Mouse (Mus musculus): ENCODE measurements around the gene Prkn. TPM values are rescaled to one million over a fixed set of nuclear protein-coding genes. Genes with fewer than 3 reads are reported as not detected.

Prkn gene
- total and polyA plus RNA-seq, 2 experiments: 2.5 to 8.9 TPM

- DNase-seq (ENCODE audit: extremely low read depth, low read depth, low spot score): no peak
- Histone ChIP-seq H3K4me1 (ENCODE audit: control insufficient read depth, insufficient read depth, low read length) (peaks cover under 1% of the 10 kb centered on the region; the same call in 1 of the 2 replicates), H3K27me3 (ENCODE audit: control insufficient read depth, insufficient read depth, low read length) (no peaks in the 10 kb centered on the region), H3K4me3 (ENCODE audit: insufficient read depth, low read depth, low read length) (no peak overlapping the region), H3K79me2 (ENCODE audit: control insufficient read depth, insufficient read depth, low read length) (no peaks in the 10 kb centered on the region), H3K27ac (replicated peaks; ENCODE audit: insufficient read depth, low read depth, low read length) (no peak overlapping the region), H3K9ac (ENCODE audit: low read depth, low read length) (no peak overlapping the region), H3K36me3 (ENCODE audit: control insufficient read depth, insufficient read depth, low read length) (no peaks in the 10 kb centered on the region)
- WGBS: 80% methylated on average over 2 of the region's 2 CpGs
- TF ChIP-seq CTCF (IDR thresholded peaks at IDR 0.05; ENCODE audit: low read depth, low read length): no peak
- TF ChIP-seq POLR2A (IDR thresholded peaks at IDR 0.05; ENCODE audit: extremely low read depth, insufficient read depth, low read length): no peak
Measured at GRCm38 (mm10) chr17:11862360-11862759, 1022.2 kb downstream of the Prkn start.

GRCm38 (mm10) chr17:11863017-11863416 is 1022.8 kb downstream of the Prkn start:
- Histone ChIP-seq H3K79me2 (ENCODE audit: control insufficient read depth, insufficient read depth, low read length) (no peaks in the 10 kb centered on the region), H3K36me3 (ENCODE audit: control insufficient read depth, insufficient read depth, low read length) (no peaks in the 10 kb centered on the region), H3K4me3 (ENCODE audit: insufficient read depth, low read depth, low read length) (no peak overlapping the region), H3K27me3 (ENCODE audit: control insufficient read depth, insufficient read depth, low read length) (no peaks in the 10 kb centered on the region), H3K27ac (replicated peaks; ENCODE audit: insufficient read depth, low read depth, low read length) (no peak overlapping the region), H3K9ac (ENCODE audit: low read depth, low read length) (no peak overlapping the region), H3K4me1 (ENCODE audit: control insufficient read depth, insufficient read depth, low read length) (peaks cover 2% of the 10 kb centered on the region; the same call in 1 of the 2 replicates)
- no peak for DNase-seq (ENCODE audit: extremely low read depth, low read depth, low spot score)
- TF ChIP-seq CTCF (IDR thresholded peaks at IDR 0.05; ENCODE audit: low read depth, low read length) (no peak), POLR2A (IDR thresholded peaks at IDR 0.05; ENCODE audit: extremely low read depth, insufficient read depth, low read length) (no peak)
- WGBS: 84% methylated on average over 11 of the region's 11 CpGs

GRCm38 (mm10) chr17:11866231-11866630 is 1026.0 kb downstream of the Prkn start:
- H3K27ac ChIP-seq (replicated peaks; ENCODE audit: insufficient read depth, low read depth, low read length): no peak overlapping the region
- H3K36me3 ChIP-seq (ENCODE audit: control insufficient read depth, insufficient read depth, low read length): no peaks in the 10 kb centered on the region
- peaks cover 2% of the 10 kb centered on the region; the same call in 1 of the 2 replicates for H3K4me1 ChIP-seq (ENCODE audit: control insufficient read depth, insufficient read depth, low read length)
- H3K27me3 ChIP-seq (ENCODE audit: control insufficient read depth, insufficient read depth, low read length): no peaks in the 10 kb centered on the region
- no peak overlapping the region for H3K9ac ChIP-seq (ENCODE audit: low read depth, low read length)
- WGBS: 91% methylated on average over 3 of the region's 3 CpGs
- no peak for TF ChIP-seq POLR2A (IDR thresholded peaks at IDR 0.05; ENCODE audit: extremely low read depth, insufficient read depth, low read length)
- TF ChIP-seq CTCF (IDR thresholded peaks at IDR 0.05; ENCODE audit: low read depth, low read length): no peak
- DNase-seq (ENCODE audit: extremely low read depth, low read depth, low spot score): no peak
- no peaks in the 10 kb centered on the region for H3K79me2 ChIP-seq (ENCODE audit: control insufficient read depth, insufficient read depth, low read length)
- no peak overlapping the region for H3K4me3 ChIP-seq (ENCODE audit: insufficient read depth, low read depth, low read length)

- no peak overlapping the region for H3K9ac ChIP-seq (ENCODE audit: low read depth, low read length)
- no peaks in the 10 kb centered on the region for H3K79me2 ChIP-seq (ENCODE audit: control insufficient read depth, insufficient read depth, low read length)
- peaks cover 2% of the 10 kb centered on the region; the same call in 1 of the 2 replicates for H3K4me1 ChIP-seq (ENCODE audit: control insufficient read depth, insufficient read depth, low read length)
- H3K36me3 ChIP-seq (ENCODE audit: control insufficient read depth, insufficient read depth, low read length): no peaks in the 10 kb centered on the region
- no peaks in the 10 kb centered on the region for H3K27me3 ChIP-seq (ENCODE audit: control insufficient read depth, insufficient read depth, low read length)
- WGBS: 23% methylated on average over 13 of the region's 13 CpGs
- H3K27ac ChIP-seq (replicated peaks; ENCODE audit: insufficient read depth, low read depth, low read length): no peak overlapping the region
- peak; percentile 51 for DNase-seq (ENCODE audit: extremely low read depth, low read depth, low spot score)
- TF ChIP-seq POLR2A (IDR thresholded peaks at IDR 0.05; ENCODE audit: extremely low read depth, insufficient read depth, low read length): no peak
- no peak for TF ChIP-seq CTCF (IDR thresholded peaks at IDR 0.05; ENCODE audit: low read depth, low read length)
- H3K4me3 ChIP-seq (ENCODE audit: insufficient read depth, low read depth, low read length): no peak overlapping the region
Measured at GRCm38 (mm10) chr17:11867334-11868095, 1027.3 kb downstream of the Prkn start.

- H3K9ac ChIP-seq (ENCODE audit: low read depth, low read length): no peak overlapping the region
- no peaks in the 10 kb centered on the region for H3K27me3 ChIP-seq (ENCODE audit: control insufficient read depth, insufficient read depth, low read length)
- TF ChIP-seq POLR2A (IDR thresholded peaks at IDR 0.05; ENCODE audit: extremely low read depth, insufficient read depth, low read length) (no peak), CTCF (IDR thresholded peaks at IDR 0.05; ENCODE audit: low read depth, low read length) (no peak)
- no peak overlapping the region for H3K4me3 ChIP-seq (ENCODE audit: insufficient read depth, low read depth, low read length)
- DNase-seq (ENCODE audit: extremely low read depth, low read depth, low spot score): no peak
- no peaks in the 10 kb centered on the region for H3K79me2 ChIP-seq (ENCODE audit: control insufficient read depth, insufficient read depth, low read length)
- no peak overlapping the region for H3K27ac ChIP-seq (replicated peaks; ENCODE audit: insufficient read depth, low read depth, low read length)
- peaks cover 2% of the 10 kb centered on the region; the same call in 1 of the 2 replicates for H3K4me1 ChIP-seq (ENCODE audit: control insufficient read depth, insufficient read depth, low read length)
- no peaks in the 10 kb centered on the region for H3K36me3 ChIP-seq (ENCODE audit: control insufficient read depth, insufficient read depth, low read length)
- 88% methylated on average over 10 of the region's 10 CpGs for WGBS
Measured at GRCm38 (mm10) chr17:11870546-11870945, 1030.4 kb downstream of the Prkn start.

- H3K9ac ChIP-seq (ENCODE audit: low read depth, low read length): no peak overlapping the region
- 78% methylated on average over 2 of the region's 2 CpGs for WGBS
- H3K36me3 ChIP-seq (ENCODE audit: control insufficient read depth, insufficient read depth, low read length): no peaks in the 10 kb centered on the region
- TF ChIP-seq POLR2A (IDR thresholded peaks at IDR 0.05; ENCODE audit: extremely low read depth, insufficient read depth, low read length) (no peak), CTCF (IDR thresholded peaks at IDR 0.05; ENCODE audit: low read depth, low read length) (no peak)
- no peak overlapping the region for H3K4me3 ChIP-seq (ENCODE audit: insufficient read depth, low read depth, low read length)
- H3K4me1 ChIP-seq (ENCODE audit: control insufficient read depth, insufficient read depth, low read length): no peaks in the 10 kb centered on the region
- no peaks in the 10 kb centered on the region for H3K27me3 ChIP-seq (ENCODE audit: control insufficient read depth, insufficient read depth, low read length)
- no peaks in the 10 kb centered on the region for H3K79me2 ChIP-seq (ENCODE audit: control insufficient read depth, insufficient read depth, low read length)
- no peak overlapping the region for H3K27ac ChIP-seq (replicated peaks; ENCODE audit: insufficient read depth, low read depth, low read length)
- no peak for DNase-seq (ENCODE audit: extremely low read depth, low read depth, low spot score)
Measured at GRCm38 (mm10) chr17:11876240-11876639, 1036.1 kb downstream of the Prkn start.

Measured in liver, adult 2 months (tissue).